Mouse (Mus musculus) heart, postnatal 0 days (tissue): ENCODE data around the gene Myo10. TPM values are rescaled to one million over a fixed set of nuclear protein-coding genes. Genes with fewer than 3 reads are reported as not detected.

Experiments used
- ATAC-seq: fragments of 200-750 bp; cut with Nextera tagmentation; 2 replicates; pipeline ENCODE4 v1.8.0; 2017; ENCODE audit warnings: low read depth, moderate number of reproducible peaks, moderate library complexity; ENCODE audit not compliant: insufficient read depth
- DNase-seq: peaks from one replicate; pipeline ENCODE4 v3.0.0-alpha.2; 2016; ENCODE audit warnings: low spot score
- H3K27ac ChIP-seq: fragments of 300-500 bp; sonication (generic); 2 replicates; pipeline ENCODE4 v1.5.1; 2014; ENCODE audit warnings: low read depth, mild to moderate bottlenecking
- H3K27me3 ChIP-seq: fragments of 300-500 bp; sonication (generic); 2 replicates; pipeline ENCODE4 v1.6.1; 2014; ENCODE audit warnings: low read length, mixed read lengths; ENCODE audit not compliant: control insufficient read depth, insufficient read depth
- H3K36me3 ChIP-seq: fragments of 300-500 bp; sonication (generic); replicated peaks from 2 replicates; pipeline ENCODE4 v1.6.1; 2014; ENCODE audit warnings: low read length, mixed read lengths; ENCODE audit not compliant: control insufficient read depth, insufficient read depth
- H3K4me1 ChIP-seq: fragments of 300-500 bp; sonication (generic); 2 replicates; pipeline ENCODE4 v1.6.1; 2014; ENCODE audit warnings: antibody characterized with exemption; ENCODE audit not compliant: control insufficient read depth, insufficient read depth
- H3K4me2 ChIP-seq: fragments of 300-500 bp; sonication (generic); 2 replicates; pipeline ENCODE4 v1.6.1; 2014; ENCODE audit warnings: low read depth, mild to moderate bottlenecking, low read length, moderate library complexity
- H3K4me3 ChIP-seq: fragments of 300-500 bp; sonication (generic); 2 replicates; pipeline ENCODE4 v1.5.1; 2014; ENCODE audit warnings: low read depth, low read length
- H3K9ac ChIP-seq: fragments of 300-500 bp; sonication (generic); replicated peaks from 2 replicates; pipeline ENCODE4 v1.6.1; 2014; ENCODE audit warnings: low read depth, low read length, mixed read lengths
- H3K9me3 ChIP-seq: fragments of 300-500 bp; sonication (generic); replicated peaks from 2 replicates; pipeline ENCODE4 v1.6.1; 2016; ENCODE audit warnings: low read length; ENCODE audit not compliant: control insufficient read depth
- CTCF ChIP-seq: IDR thresholded peaks from 2 replicates; pipeline ENCODE4 v1.5.1; 2016; ENCODE audit warnings: antibody characterized with exemption, control low read depth, low read depth
- EP300 ChIP-seq: IDR thresholded peaks from 2 replicates; pipeline ENCODE4 v1.6.1; 2016; ENCODE audit warnings: antibody characterized with exemption, low read depth
- WGBS: fragments of 180-500 bp; shearing (Covaris S2); extraction: QIAGEN DNeasy Blood & Tissue Kit; methylation state at CpG from one replicate; pipeline ENCODE4 v1.1.7; 2014; 5-methylcytosine and 5-hydroxymethylcytosine counted together
- polyA plus RNA-seq: library from polyadenylated mRNA; unstranded; fragments of >200 nt; fragmentation: Nextera tagmentation; extraction: Ambion mirVana; gene quantifications from 2 replicates; pipeline ENCODE4 v1.2.1, GENCODE M21; 2015
- total RNA-seq: library from RNA; depleted of rRNA; stranded (reverse); fragments of >200 nt; gene quantifications from 2 replicates; pipeline ENCODE4 v1.2.3, GENCODE M21; 2014; ENCODE audit warnings: low replicate concordance

Myo10 gene
- total and polyA plus RNA-seq, 2 experiments from 2014 or later, result 6.2 to 7.6 TPM

GRCm38 (mm10) chr15:25801726-25802125, 179.4 kb downstream of the Myo10 start:
- H3K4me1 ChIP-seq, result no peaks in the 10 kb centered on the region
- 87% methylated on average over 5 of the region's 5 CpGs for WGBS
- no peak overlapping the region for H3K4me3 ChIP-seq
- DNase-seq (no peak), ATAC-seq (no peak)
- H3K4me2 ChIP-seq, result no peak overlapping the region
- H3K9ac ChIP-seq, result no peak overlapping the region
- H3K9me3 ChIP-seq, result no peaks in the 10 kb centered on the region
- H3K36me3 ChIP-seq, result peaks cover 78% of the 10 kb centered on the region
- TF ChIP-seq CTCF (no peak), EP300 (no peak)
- H3K27me3 ChIP-seq, result no peaks in the 10 kb centered on the region
- no peak overlapping the region for H3K27ac ChIP-seq

- ATAC-seq (no peak), DNase-seq (no peak)
- Histone ChIP-seq H3K27ac (no peak overlapping the region), H3K9me3 (no peaks in the 10 kb centered on the region), H3K9ac (no peak overlapping the region), H3K4me3 (no peak overlapping the region), H3K4me1 (no peaks in the 10 kb centered on the region), H3K36me3 (peaks cover 78% of the 10 kb centered on the region), H3K4me2 (no peak overlapping the region), H3K27me3 (no peaks in the 10 kb centered on the region)
- TF ChIP-seq CTCF, result no peak
- TF ChIP-seq EP300, result no peak
- 77% methylated on average over 8 of the region's 8 CpGs for WGBS
Measured at GRCm38 (mm10) chr15:25802194-25802593, 179.9 kb downstream of the Myo10 start.

- 91% methylated on average over 15 of the region's 15 CpGs for WGBS
- DNase-seq, result no peak
- H3K36me3 ChIP-seq, result peaks cover 79% of the 10 kb centered on the region
- no peak for TF ChIP-seq EP300
- no peak for TF ChIP-seq CTCF
- H3K4me3 ChIP-seq, result no peak overlapping the region
- no peak for ATAC-seq
- H3K27me3 ChIP-seq, result no peaks in the 10 kb centered on the region
- no peaks in the 10 kb centered on the region for H3K4me1 ChIP-seq
- H3K4me2 ChIP-seq, result no peak overlapping the region
- no peaks in the 10 kb centered on the region for H3K9me3 ChIP-seq
- no peak overlapping the region for H3K27ac ChIP-seq
- no peak overlapping the region for H3K9ac ChIP-seq
Measured at GRCm38 (mm10) chr15:25803111-25803510, 180.8 kb downstream of the Myo10 start.

GRCm38 (mm10) chr15:25805336-25806110, 183.2 kb downstream of the Myo10 start:
- TF ChIP-seq CTCF (peak; percentile 76), EP300 (no peak)
- no peaks in the 10 kb centered on the region for H3K27me3 ChIP-seq
- H3K36me3 ChIP-seq, result peaks cover 78% of the 10 kb centered on the region
- ATAC-seq (peak; percentile 71), DNase-seq (peak; percentile 71)
- no peak overlapping the region for H3K4me3 ChIP-seq
- H3K27ac ChIP-seq, result no peak overlapping the region
- H3K9ac ChIP-seq, result no peak overlapping the region
- WGBS, result 67% methylated on average over 21 of the region's 21 CpGs
- no peaks in the 10 kb centered on the region for H3K4me1 ChIP-seq
- no peak overlapping the region for H3K4me2 ChIP-seq
- no peaks in the 10 kb centered on the region for H3K9me3 ChIP-seq

- WGBS, result 91% methylated on average over 17 of the region's 17 CpGs
Measured at GRCm38 (mm10) chr15:25806363-25806762, 184.0 kb downstream of the Myo10 start.

GRCm38 (mm10) chr15:25806878-25807277, 184.6 kb downstream of the Myo10 start:
- TF ChIP-seq CTCF (no peak), EP300 (no peak)
- H3K27ac ChIP-seq, result no peak overlapping the region
- H3K27me3 ChIP-seq, result no peaks in the 10 kb centered on the region
- no peak for ATAC-seq
- H3K4me3 ChIP-seq, result no peak overlapping the region
- WGBS, result 93% methylated on average over 9 of the region's 9 CpGs
- no peaks in the 10 kb centered on the region for H3K4me1 ChIP-seq
- no peak overlapping the region for H3K9ac ChIP-seq
- no peaks in the 10 kb centered on the region for H3K9me3 ChIP-seq
- DNase-seq, result no peak
- H3K4me2 ChIP-seq, result no peak overlapping the region
- peaks cover 77% of the 10 kb centered on the region for H3K36me3 ChIP-seq

More at GRCm38 (mm10) chr15:25806363-25806762, 184.0 kb downstream of the Myo10 start:
- Histone ChIP-seq H3K4me2 (no peak overlapping the region), H3K9me3 (no peaks in the 10 kb centered on the region), H3K27me3 (no peaks in the 10 kb centered on the region), H3K36me3 (peaks cover 75% of the 10 kb centered on the region), H3K4me1 (no peaks in the 10 kb centered on the region), H3K27ac (no peak overlapping the region), H3K9ac (no peak overlapping the region), H3K4me3 (no peak overlapping the region)
- TF ChIP-seq CTCF (no peak), EP300 (no peak)
- DNase-seq (no peak), ATAC-seq (no peak)
